Mouse (Mus musculus) liver, embryonic 14.5 days (tissue): ENCODE data around the gene Galm.

Experiments used
- CTCF ChIP-seq: IDR thresholded peaks from 2 replicates; pipeline ENCODE4 v1.5.1; 2016; ENCODE audit warnings: antibody characterized with exemption, low read depth, control low read depth
- EP300 ChIP-seq: IDR thresholded peaks from 2 replicates; pipeline ENCODE4 v1.6.1; 2016; ENCODE audit warnings: antibody characterized with exemption, low read depth

- no peak for TF ChIP-seq CTCF
- TF ChIP-seq EP300: no peak
These were observed 41.3 kb downstream of the Galm start for GRCm38 (mm10) chr17:80168425-80169182.
